Mouse (Mus musculus): ENCODE results near the gene Fastkd5. TPM values are rescaled to one million over a fixed set of nuclear protein-coding genes. Genes with fewer than 3 reads are reported as not detected.

Gene Fastkd5
- polyA plus RNA-seq, 1 experiment from 2014 or later = 23.8 TPM

DNA sequence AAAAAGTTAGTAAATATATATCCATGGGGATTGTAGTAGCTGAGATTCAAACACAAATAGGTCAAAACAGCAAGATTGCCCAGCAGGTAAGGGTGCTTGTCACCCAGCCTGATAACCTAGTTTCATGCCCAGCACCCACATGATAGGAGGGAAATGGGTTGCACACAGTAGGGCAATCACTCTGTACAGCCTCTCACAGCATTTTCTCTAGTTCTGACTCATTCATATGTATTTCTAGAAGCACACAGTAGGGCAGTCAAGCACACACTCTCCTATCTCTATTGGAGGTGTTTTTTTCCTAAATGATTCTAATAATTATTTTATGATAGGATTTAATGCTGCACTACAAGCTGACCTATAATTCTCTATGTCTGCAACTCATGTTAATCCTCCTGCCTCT is 59.9 kb downstream of the Fastkd5 start:
- Histone ChIP-seq H3K4me2 (ENCODE audit: low read depth, low read length) (no peak overlapping the region), H3K27ac (replicated peaks; ENCODE audit: low read depth, low read length) (no peak overlapping the region), H3K27me3 (ENCODE audit: control insufficient read depth, insufficient read depth, low read length) (no peaks in the 10 kb centered on the region; the same call in none of the 2 replicates), H3K9me3 (replicated peaks; ENCODE audit: control insufficient read depth, low read length) (no peaks in the 10 kb centered on the region), H3K4me1 (ENCODE audit: control insufficient read depth, insufficient read depth, low read length) (no peaks in the 10 kb centered on the region), H3K36me3 (replicated peaks; ENCODE audit: control insufficient read depth, insufficient read depth, low read depth, low read length) (no peaks in the 10 kb centered on the region), H3K9ac (replicated peaks; ENCODE audit: low read length) (no peak overlapping the region), H3K4me3 (ENCODE audit: low read depth, low read length) (no peak overlapping the region)
- ATAC-seq (replicated peaks; ENCODE audit: insufficient number of reproducible peaks, low FRiP score, low TSS enrichment, low read depth) (no peak), DNase-seq (ENCODE audit: low spot score) (no peak)

DNA sequence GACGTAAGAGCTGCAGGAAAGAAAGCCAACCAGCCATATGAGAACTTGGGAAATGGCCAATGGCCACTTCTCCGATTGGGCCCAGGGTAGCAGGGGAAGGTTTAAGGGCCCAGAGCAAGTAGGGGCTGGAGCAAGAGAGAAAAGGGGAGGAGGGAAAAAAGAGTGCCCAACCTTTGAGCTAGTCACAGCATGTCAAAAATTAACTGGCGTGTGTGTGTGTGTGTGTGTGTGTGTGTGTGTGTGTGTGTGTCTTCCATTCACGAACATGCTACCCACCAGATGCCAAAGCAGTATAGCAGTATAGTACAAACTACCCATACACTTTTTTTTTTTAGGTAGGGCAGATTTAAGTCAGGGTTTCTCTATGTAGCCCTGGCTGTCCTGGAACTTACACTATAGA is 60.9 kb downstream of the Fastkd5 start:
- H3K9me3 ChIP-seq (replicated peaks; ENCODE audit: control insufficient read depth, low read length) = no peaks in the 10 kb centered on the region
- DNase-seq (ENCODE audit: low spot score) (no peak), ATAC-seq (replicated peaks; ENCODE audit: insufficient number of reproducible peaks, low FRiP score, low TSS enrichment, low read depth) (no peak)
- no peak overlapping the region for H3K4me3 ChIP-seq (ENCODE audit: low read depth, low read length)
- H3K4me1 ChIP-seq (ENCODE audit: control insufficient read depth, insufficient read depth, low read length) = no peaks in the 10 kb centered on the region
- no peak overlapping the region for H3K27ac ChIP-seq (replicated peaks; ENCODE audit: low read depth, low read length)
- no peak overlapping the region for H3K9ac ChIP-seq (replicated peaks; ENCODE audit: low read length)
- H3K36me3 ChIP-seq (replicated peaks; ENCODE audit: control insufficient read depth, insufficient read depth, low read depth, low read length) = no peaks in the 10 kb centered on the region
- H3K4me2 ChIP-seq (ENCODE audit: low read depth, low read length) = no peak overlapping the region
- H3K27me3 ChIP-seq (ENCODE audit: control insufficient read depth, insufficient read depth, low read length) = no peaks in the 10 kb centered on the region; the same call in 1 of the 2 replicates
- WGBS = 81% methylated on average over 4 of the region's 4 CpGs

DNA sequence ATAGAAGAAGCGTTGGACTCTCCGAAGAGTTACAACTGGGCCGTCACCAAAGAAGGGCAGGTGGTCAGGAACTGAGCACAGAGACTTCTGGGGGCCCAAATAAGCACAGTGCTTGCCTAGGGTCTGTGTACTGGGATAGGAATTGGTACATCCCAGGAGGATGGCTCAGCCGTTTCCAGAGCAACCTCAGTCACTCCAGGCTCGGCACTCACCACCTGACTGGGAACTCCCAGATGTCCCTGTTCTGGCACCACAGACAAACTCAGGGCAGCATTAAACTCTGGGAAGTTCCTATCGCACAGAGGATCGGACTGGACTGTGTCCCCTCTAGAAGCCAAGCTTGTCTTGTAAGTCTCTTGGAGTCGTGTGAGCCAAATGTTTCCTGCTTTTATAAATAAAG is 64.8 kb downstream of the Fastkd5 start:
- Histone ChIP-seq H3K9me3 (replicated peaks; ENCODE audit: control insufficient read depth, low read length) (no peaks in the 10 kb centered on the region), H3K4me3 (ENCODE audit: low read depth, low read length) (no peak overlapping the region), H3K4me1 (ENCODE audit: control insufficient read depth, insufficient read depth, low read length) (no peaks in the 10 kb centered on the region), H3K27ac (replicated peaks; ENCODE audit: low read depth, low read length) (no peak overlapping the region), H3K36me3 (replicated peaks; ENCODE audit: control insufficient read depth, insufficient read depth, low read depth, low read length) (no peaks in the 10 kb centered on the region), H3K27me3 (ENCODE audit: control insufficient read depth, insufficient read depth, low read length) (no peaks in the 10 kb centered on the region), H3K4me2 (ENCODE audit: low read depth, low read length) (no peak overlapping the region; the same call in none of the 2 replicates), H3K9ac (replicated peaks; ENCODE audit: low read length) (no peak overlapping the region)
- WGBS = 82% methylated on average over 8 of the region's 8 CpGs
- ATAC-seq (replicated peaks; ENCODE audit: insufficient number of reproducible peaks, low FRiP score, low TSS enrichment, low read depth) (no peak), DNase-seq (ENCODE audit: low spot score) (no peak)

DNA sequence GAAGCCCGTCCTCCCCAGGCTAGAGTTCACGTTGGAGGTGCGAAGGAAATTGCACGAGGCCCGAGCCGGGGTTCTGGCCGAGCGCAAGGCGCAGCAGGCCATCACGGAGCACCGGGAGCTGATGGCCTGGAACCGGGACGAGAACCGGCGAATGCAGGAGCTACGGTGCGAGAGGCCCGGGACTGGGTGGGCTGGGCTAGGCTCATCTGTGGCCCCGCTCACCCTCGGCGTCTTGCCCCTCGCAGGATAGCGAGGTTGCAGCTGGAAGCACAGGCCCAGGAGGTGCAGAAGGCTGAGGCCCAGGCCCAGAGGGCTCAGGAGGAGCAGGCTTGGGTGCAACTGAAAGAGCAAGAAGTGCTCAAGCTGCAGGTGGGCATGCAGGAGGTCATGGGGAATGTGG is 65.8 kb downstream of the Fastkd5 start:
- peak; percentile 15; the same call in 1 of the 2 replicates for ATAC-seq (replicated peaks; ENCODE audit: insufficient number of reproducible peaks, low FRiP score, low TSS enrichment, low read depth)
- no peaks in the 10 kb centered on the region for H3K36me3 ChIP-seq (replicated peaks; ENCODE audit: control insufficient read depth, insufficient read depth, low read depth, low read length)
- peak overlapping the region; percentile 86 for H3K9ac ChIP-seq (replicated peaks; ENCODE audit: low read length)
- no peaks in the 10 kb centered on the region for H3K27me3 ChIP-seq (ENCODE audit: control insufficient read depth, insufficient read depth, low read length)
- WGBS = under 1% methylated on average over 23 of the region's 23 CpGs
- H3K27ac ChIP-seq (replicated peaks; ENCODE audit: low read depth, low read length) = no peak overlapping the region
- DNase-seq (ENCODE audit: low spot score) = no peak
- H3K4me3 ChIP-seq (ENCODE audit: low read depth, low read length) = peak overlapping the region; percentile 78
- H3K4me2 ChIP-seq (ENCODE audit: low read depth, low read length) = peak overlapping the region; percentile 85
- no peaks in the 10 kb centered on the region for H3K4me1 ChIP-seq (ENCODE audit: control insufficient read depth, insufficient read depth, low read length)
- H3K9me3 ChIP-seq (replicated peaks; ENCODE audit: control insufficient read depth, low read length) = no peaks in the 10 kb centered on the region

Other genes with a start within 250 kb of the Fastkd5 start
- 53.0 and 54.3 TPM in 2 replicates for gene Cpxm1, start 232.5 kb downstream of the Fastkd5 start, polyA plus RNA-seq (2014; fragmentation: Nextera tagmentation; extraction: Ambion mirVana)
- gene Gm28372, start 224.8 kb downstream of the Fastkd5 start, polyA plus RNA-seq (2014; fragmentation: Nextera tagmentation; extraction: Ambion mirVana) = not detected in 2 replicates
- not detected in 2 replicates for gene 1700020A23Rik, start 224.8 kb downstream of the Fastkd5 start, polyA plus RNA-seq (2014; fragmentation: Nextera tagmentation; extraction: Ambion mirVana)
- gene Tmem239, start 223.5 kb downstream of the Fastkd5 start, polyA plus RNA-seq (2014; fragmentation: Nextera tagmentation; extraction: Ambion mirVana) = not detected in 2 replicates
- 81.9 and 84.8 TPM in 2 replicates for gene Vps16, start 205.7 kb downstream of the Fastkd5 start, polyA plus RNA-seq (2014; fragmentation: Nextera tagmentation; extraction: Ambion mirVana)
- gene Pced1a, start 205.3 kb downstream of the Fastkd5 start, polyA plus RNA-seq (2014; fragmentation: Nextera tagmentation; extraction: Ambion mirVana) = 10.0 and 10.3 TPM in 2 replicates
- 96.8 and 105 TPM in 2 replicates for gene Ptpra, start 179.7 kb downstream of the Fastkd5 start, polyA plus RNA-seq (2014; fragmentation: Nextera tagmentation; extraction: Ambion mirVana)
- 77.4 and 83.0 TPM in 2 replicates for gene Mrps26, start 66.3 kb downstream of the Fastkd5 start, polyA plus RNA-seq (2014; fragmentation: Nextera tagmentation; extraction: Ambion mirVana)
- gene Oxt, start 53.9 kb downstream of the Fastkd5 start, polyA plus RNA-seq (2014; fragmentation: Nextera tagmentation; extraction: Ambion mirVana) = not detected in 2 replicates
- not detected in 2 replicates for gene Avp, start 47.5 kb downstream of the Fastkd5 start, polyA plus RNA-seq (2014; fragmentation: Nextera tagmentation; extraction: Ambion mirVana)
- gene Ubox5, start within 50 bp of the Fastkd5 start, polyA plus RNA-seq (2014; fragmentation: Nextera tagmentation; extraction: Ambion mirVana) = 19.8 and 19.9 TPM in 2 replicates
- gene Lzts3, start 12.8 kb upstream of the Fastkd5 start, polyA plus RNA-seq (2014; fragmentation: Nextera tagmentation; extraction: Ambion mirVana) = 0.79 and 1.1 TPM in 2 replicates
- gene Ddrgk1, start 34.6 kb upstream of the Fastkd5 start, polyA plus RNA-seq (2014; fragmentation: Nextera tagmentation; extraction: Ambion mirVana) = 45.0 and 45.1 TPM in 2 replicates
- gene Itpa, start 37.6 kb upstream of the Fastkd5 start, polyA plus RNA-seq (2014; fragmentation: Nextera tagmentation; extraction: Ambion mirVana) = 131 and 136 TPM in 2 replicates
- 0.70 TPM in 2 replicates for gene Slc4a11, start 67.5 kb upstream of the Fastkd5 start, polyA plus RNA-seq (2014; fragmentation: Nextera tagmentation; extraction: Ambion mirVana)

All from embryonic facial prominence, embryonic 11.5 days (tissue).